ENCODE assay signal across 9 mouse cellular contexts in the genomic region with DNA sequence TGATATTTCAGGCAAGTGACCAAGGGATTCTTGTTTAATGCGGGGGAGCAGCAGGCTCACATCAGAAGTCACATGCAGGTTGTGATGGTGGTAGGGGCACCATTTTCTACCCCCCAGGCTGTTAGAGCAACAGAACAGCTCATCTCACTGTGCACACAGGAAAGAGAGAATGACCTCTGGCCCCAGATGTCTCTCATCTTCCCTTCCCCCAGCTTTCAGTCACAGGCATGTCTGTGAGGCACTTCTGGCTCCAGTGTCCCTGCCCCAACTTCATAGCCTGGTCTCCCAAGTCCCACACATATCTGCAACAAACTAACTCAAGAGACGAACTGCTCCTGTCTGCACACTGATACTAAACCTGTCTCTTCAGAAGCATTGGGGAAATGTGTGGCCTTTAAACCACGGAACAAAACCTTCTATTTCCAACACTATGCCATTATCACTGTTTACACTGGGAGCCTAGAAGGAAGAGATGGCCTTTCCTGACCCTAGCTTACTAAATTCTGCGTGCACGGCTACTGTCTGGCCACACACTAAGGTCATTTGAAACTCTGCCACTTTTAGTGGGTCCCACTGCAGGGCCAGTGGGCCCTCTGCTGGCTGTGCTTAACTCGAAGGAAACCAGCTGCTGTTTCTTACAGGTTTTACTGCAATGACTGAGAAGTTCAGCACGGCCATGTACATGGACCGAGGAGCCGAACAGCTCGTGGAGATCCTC. TPM values are rescaled to one million over a fixed set of nuclear protein-coding genes. Genes with fewer than 3 reads are reported as not detected.
DNase-seq lines count a peak whose midpoint lies in the region; ATAC-seq and TF ChIP-seq lines count a peak whose summit lies in the region.
"Had no signal": no experiment of that assay in that cellular context is flagged by ENCODE, and none has a peak within 500 bp of the region (broad histone marks: within the 10 kb centered on the region; RNA-seq: fewer than 3 reads in every experiment).

No protein-coding gene starts in this region.

- peak; percentile 40 for DNase-seq in hindbrain, postnatal 0 days (ENCODE audit: low spot score)
- peak; percentile 75 for DNase-seq in adrenal gland, postnatal 10 days
- DNase-seq in gastrocnemius, postnatal 25 days = peak; percentile 23
- peak; percentile 58 for DNase-seq in lung, postnatal 14 days
- DNase-seq in thymus, postnatal 36 days = peak; percentile 2 to 6

- ATAC-seq in hindbrain, postnatal 0 days = no peak
- ATAC-seq in hindbrain, embryonic 12.5 days (ENCODE audit: low FRiP score) = no peak
- peak; percentile 93 for ATAC-seq in kidney, embryonic 14.5 days (ENCODE audit: low FRiP score, low TSS enrichment)
- ATAC-seq in cerebellum, adult (ENCODE audit: insufficient number of reproducible peaks, low FRiP score, low TSS enrichment) = no peak

- no peak overlapping the region for H3K27ac ChIP-seq in hindbrain, postnatal 0 days
- H3K27ac ChIP-seq in hindbrain, embryonic 12.5 days = no peak overlapping the region
- H3K27ac ChIP-seq in kidney, embryonic 14.5 days (ENCODE audit: low read depth, low read length) = no peak overlapping the region
- H3K27ac ChIP-seq: limb, embryonic 12.5 days had no signal

- no peak overlapping the region for H3K4me2 ChIP-seq in hindbrain, postnatal 0 days (ENCODE audit: low read depth, low read length)
- no peak overlapping the region for H3K4me2 ChIP-seq in hindbrain, embryonic 12.5 days (replicated peaks)
- H3K4me2 ChIP-seq in kidney, embryonic 14.5 days (replicated peaks; ENCODE audit: low read depth, low read length) = no peak overlapping the region
- H3K4me2 ChIP-seq: limb, embryonic 12.5 days had no signal

- WGBS in hindbrain, postnatal 0 days = 63% methylated on average over 10 of the region's 10 CpGs
- WGBS in hindbrain, embryonic 12.5 days = 63% methylated on average over 10 of the region's 10 CpGs
- 14% methylated on average over 10 of the region's 10 CpGs for WGBS in kidney, embryonic 14.5 days

- no peaks in the 10 kb centered on the region for H3K9me3 ChIP-seq in hindbrain, postnatal 0 days (ENCODE audit: low read length)
- no peaks in the 10 kb centered on the region for H3K9me3 ChIP-seq in hindbrain, embryonic 12.5 days (replicated peaks)
- no peaks in the 10 kb centered on the region for H3K9me3 ChIP-seq in kidney, embryonic 14.5 days (ENCODE audit: control insufficient read depth, low read length)
- H3K9me3 ChIP-seq: limb, embryonic 12.5 days had no signal

- H3K9ac ChIP-seq in hindbrain, postnatal 0 days (replicated peaks; ENCODE audit: low read length) = no peak overlapping the region
- H3K9ac ChIP-seq in hindbrain, embryonic 12.5 days = no peak overlapping the region
- no peak overlapping the region for H3K9ac ChIP-seq in kidney, embryonic 14.5 days (ENCODE audit: low read depth, low read length)
- H3K9ac ChIP-seq: limb, embryonic 12.5 days had no signal

- no peaks in the 10 kb centered on the region for H3K36me3 ChIP-seq in hindbrain, postnatal 0 days (ENCODE audit: insufficient read depth, low read length)
- no peaks in the 10 kb centered on the region for H3K36me3 ChIP-seq in hindbrain, embryonic 12.5 days
- no peaks in the 10 kb centered on the region for H3K36me3 ChIP-seq in kidney, embryonic 14.5 days (ENCODE audit: control insufficient read depth, insufficient read depth, low read length)
- H3K36me3 ChIP-seq: limb, embryonic 12.5 days had no signal

- peak; percentile 57 for TF ChIP-seq CTCF in hindbrain, postnatal 0 days (IDR thresholded peaks at IDR 0.05; ENCODE audit: low read depth)

- no peaks in the 10 kb centered on the region for H3K4me1 ChIP-seq in hindbrain, postnatal 0 days (ENCODE audit: insufficient read depth, low read length)
- H3K4me1 ChIP-seq in hindbrain, embryonic 12.5 days = no peaks in the 10 kb centered on the region
- 0 out of 2 replicates have a peak, but pooled peaks cover 5% of the 10 kb centered on the region for H3K4me1 ChIP-seq in kidney, embryonic 14.5 days (ENCODE audit: control insufficient read depth, insufficient read depth, low read length)

- H3K4me3 ChIP-seq in hindbrain, postnatal 0 days (ENCODE audit: low read length) = no peak overlapping the region
- H3K4me3 ChIP-seq in hindbrain, embryonic 12.5 days = no peak overlapping the region
- H3K4me3 ChIP-seq in kidney, embryonic 14.5 days (ENCODE audit: low read length) = no peak overlapping the region
- H3K4me3 ChIP-seq: limb, embryonic 12.5 days had no signal

- no peaks in the 10 kb centered on the region for H3K27me3 ChIP-seq in hindbrain, postnatal 0 days (ENCODE audit: insufficient read depth, low read length)
- H3K27me3 ChIP-seq in hindbrain, embryonic 12.5 days = no peaks in the 10 kb centered on the region
- no peaks in the 10 kb centered on the region for H3K27me3 ChIP-seq in kidney, embryonic 14.5 days (ENCODE audit: control insufficient read depth, insufficient read depth, low read length)
- H3K27me3 ChIP-seq: limb, embryonic 12.5 days had no signal

RNA-seq across cellular contexts. Expression of a gene that starts 18.5 kb away (rescaled TPM):
- total RNA-seq in hindbrain, postnatal 0 days (2014; rRNA removed) = 0.78 TPM in 1 of 2 replicates, not detected in the other
- 0.06 and 0.33 TPM in 2 replicates for polyA plus RNA-seq in hindbrain, postnatal 0 days (2015; fragmentation: Nextera tagmentation; extraction: Ambion mirVana)
- 0.09 and 0.12 TPM in 2 replicates for polyA plus RNA-seq in hindbrain, embryonic 12.5 days (2016; fragmentation: Nextera tagmentation; extraction: Ambion mirVana)
- under 1 TPM; 0.27 to 0.69 TPM for total RNA-seq in adrenal gland, postnatal 10 days (2021)
- under 1 TPM in 1 of 2 experiments, not detected in 1; 0.40 TPM for total RNA-seq in gastrocnemius, postnatal 25 days (2021)
- 0.18 and 0.19 TPM in 2 replicates for polyA plus RNA-seq in kidney, embryonic 14.5 days (2014; fragmentation: Nextera tagmentation; extraction: Ambion mirVana)

RNA-seq across cellular contexts. Expression of a gene that starts 43.0 kb away (rescaled TPM):
- total RNA-seq in hindbrain, postnatal 0 days (2014; rRNA removed) = 140 and 146 TPM in 2 replicates
- 282 and 291 TPM in 2 replicates for polyA plus RNA-seq in hindbrain, postnatal 0 days (2015; fragmentation: Nextera tagmentation; extraction: Ambion mirVana)
- 145 and 146 TPM in 2 replicates for polyA plus RNA-seq in hindbrain, embryonic 12.5 days (2016; fragmentation: Nextera tagmentation; extraction: Ambion mirVana)
- 100 to 1,000 TPM; 381 to 397 TPM for total RNA-seq in adrenal gland, postnatal 10 days (2021)
- total RNA-seq in gastrocnemius, postnatal 25 days (2021) = 100 to 1,000 TPM; 333 to 337 TPM
- 212 TPM in 2 replicates for polyA plus RNA-seq in kidney, embryonic 14.5 days (2014; fragmentation: Nextera tagmentation; extraction: Ambion mirVana)

RNA-seq across cellular contexts. Expression of a gene that starts 43.2 kb away (rescaled TPM):
- total RNA-seq in hindbrain, postnatal 0 days (2014; rRNA removed) = 32.9 and 33.5 TPM in 2 replicates
- polyA plus RNA-seq in hindbrain, postnatal 0 days (2015; fragmentation: Nextera tagmentation; extraction: Ambion mirVana) = 19.2 and 20.6 TPM in 2 replicates
- 12.4 and 12.9 TPM in 2 replicates for polyA plus RNA-seq in hindbrain, embryonic 12.5 days (2016; fragmentation: Nextera tagmentation; extraction: Ambion mirVana)
- total RNA-seq in adrenal gland, postnatal 10 days (2021) = 10 to 100 TPM; 50.5 to 57.9 TPM
- total RNA-seq in gastrocnemius, postnatal 25 days (2021) = 100 to 1,000 TPM; 202 to 262 TPM
- polyA plus RNA-seq in kidney, embryonic 14.5 days (2014; fragmentation: Nextera tagmentation; extraction: Ambion mirVana) = 11.6 and 18.4 TPM in 2 replicates

Comparison
In these comparisons a context has a peak if more than half of its experiments do, and no peak if none do; other contexts are left out.
1. DNase-seq: peak in every context shown above with its lines; median percentile 75 in adrenal gland, postnatal 10 days; 58 in lung, postnatal 14 days; 40 in hindbrain, postnatal 0 days; 23 in gastrocnemius, postnatal 25 days; 4 in thymus, postnatal 36 days.